Mouse (Mus musculus) forebrain, embryonic 15.5 days (tissue): Measurements from ENCODE around the gene Bglap3. TPM values are rescaled to one million over a fixed set of nuclear protein-coding genes. Genes with fewer than 3 reads are reported as not detected.
"Not testable (repeated sequence)": the region's sequence is repeated elsewhere in the genome, so short reads cannot be mapped to it uniquely, and the experiment has no call there.

Source experiments
- ATAC-seq: fragments of 200-750 bp; cut with Nextera tagmentation; replicated peaks from 2 replicates; pipeline ENCODE4 v1.8.0; 2017; ENCODE audit warnings: mild to moderate bottlenecking, moderate TSS enrichment, moderate library complexity
- H3K27ac ChIP-seq: fragments of 300-500 bp; sonication (generic); replicated peaks from 2 replicates; pipeline ENCODE4 v1.5.1; 2015; ENCODE audit warnings: mild to moderate bottlenecking, inconsistent platforms
- H3K27me3 ChIP-seq: fragments of 300-500 bp; sonication (generic); 2 replicates; pipeline ENCODE4 v1.6.1; 2015; ENCODE audit warnings: inconsistent platforms
- H3K36me3 ChIP-seq: fragments of 300-500 bp; sonication (generic); 2 replicates; pipeline ENCODE4 v1.6.1; 2015; ENCODE audit warnings: mild to moderate bottlenecking, inconsistent platforms
- H3K4me1 ChIP-seq: fragments of 300-500 bp; sonication (generic); 2 replicates; pipeline ENCODE4 v1.6.1; 2015; ENCODE audit warnings: inconsistent platforms
- H3K4me2 ChIP-seq: fragments of 300-500 bp; sonication (generic); replicated peaks from 2 replicates; pipeline ENCODE4 v1.6.1; 2015; ENCODE audit warnings: mild to moderate bottlenecking, inconsistent platforms
- H3K4me3 ChIP-seq: fragments of 300-500 bp; sonication (generic); 2 replicates; pipeline ENCODE4 v1.5.1; 2015; ENCODE audit warnings: mild to moderate bottlenecking, inconsistent platforms
- H3K9ac ChIP-seq: fragments of 300-500 bp; sonication (generic); replicated peaks from 2 replicates; pipeline ENCODE4 v1.6.1; 2015; ENCODE audit warnings: mild to moderate bottlenecking, inconsistent platforms
- H3K9me3 ChIP-seq: fragments of 300-500 bp; sonication (generic); 2 replicates; pipeline ENCODE4 v1.6.1; 2016; ENCODE audit warnings: inconsistent platforms
- WGBS: fragments of 180-500 bp; shearing (Covaris S2); methylation state at CpG from one replicate; pipeline ENCODE4 v1.1.7; 2015; ENCODE audit warnings: mixed read lengths; 5-methylcytosine and 5-hydroxymethylcytosine counted together
- polyA plus RNA-seq: library from polyadenylated mRNA; unstranded; fragments of >200 nt; fragmentation: Nextera tagmentation; extraction: Ambion mirVana; gene quantifications from 2 replicates; pipeline ENCODE4 v1.2.1, GENCODE M21; 2015

The Bglap3 gene
- polyA plus RNA-seq, 1 experiment from 2014 or later = not detected

- Histone ChIP-seq H3K9me3 (no peaks in the 10 kb centered on the region), H3K4me3 (no peak overlapping the region), H3K27ac (no peak overlapping the region), H3K36me3 (no peaks in the 10 kb centered on the region), H3K27me3 (no peaks in the 10 kb centered on the region), H3K4me1 (peaks cover 5% of the 10 kb centered on the region), H3K9ac (no peak overlapping the region), H3K4me2 (no peak overlapping the region)
- 93% methylated on average over 10 of the region's 10 CpGs for WGBS
- no peak for ATAC-seq
Measured at GRCm38 (mm10) chr3:88403522-88404230, 31.1 kb upstream of the Bglap3 start.

- Histone ChIP-seq H3K4me3 (no peak overlapping the region), H3K27me3 (no peaks in the 10 kb centered on the region), H3K9me3 (no peaks in the 10 kb centered on the region), H3K4me2 (no peak overlapping the region), H3K36me3 (no peaks in the 10 kb centered on the region), H3K9ac (no peak overlapping the region), H3K27ac (no peak overlapping the region), H3K4me1 (no peaks in the 10 kb centered on the region)
- ATAC-seq = no peak
- 80% methylated on average over 2 of the region's 2 CpGs for WGBS
Measured at GRCm38 (mm10) chr3:88398666-88399065, 26.1 kb upstream of the Bglap3 start.

- no peaks in the 10 kb centered on the region for H3K27me3 ChIP-seq
- WGBS = 96% methylated on average over 8 of the region's 8 CpGs
- no peak for ATAC-seq
- H3K9ac ChIP-seq = no peak overlapping the region
- H3K27ac ChIP-seq = no peak overlapping the region
- no peaks in the 10 kb centered on the region for H3K36me3 ChIP-seq
- no peak overlapping the region for H3K4me3 ChIP-seq
- H3K4me1 ChIP-seq = no peaks in the 10 kb centered on the region
- no peak overlapping the region for H3K4me2 ChIP-seq
- no peaks in the 10 kb centered on the region for H3K9me3 ChIP-seq
Measured at GRCm38 (mm10) chr3:88395742-88396141, 23.2 kb upstream of the Bglap3 start.

- no peak overlapping the region for H3K4me3 ChIP-seq
Measured at GRCm38 (mm10) chr3:88395288-88395687, 22.7 kb upstream of the Bglap3 start.

GRCm38 (mm10) chr3:88393776-88394375, 21.3 kb upstream of the Bglap3 start:
- H3K27me3 ChIP-seq = no peaks in the 10 kb centered on the region
- H3K4me2 ChIP-seq = no peak overlapping the region
- ATAC-seq = no peak
- no peak overlapping the region for H3K4me3 ChIP-seq
- no peaks in the 10 kb centered on the region for H3K9me3 ChIP-seq
- H3K27ac ChIP-seq = no peak overlapping the region
- no peak overlapping the region for H3K9ac ChIP-seq
- H3K4me1 ChIP-seq = no peaks in the 10 kb centered on the region
- no peaks in the 10 kb centered on the region for H3K36me3 ChIP-seq
- 94% methylated on average over 9 of the region's 9 CpGs for WGBS

More at GRCm38 (mm10) chr3:88395288-88395687, 22.7 kb upstream of the Bglap3 start:
- Histone ChIP-seq H3K4me1 (no peaks in the 10 kb centered on the region), H3K9ac (no peak overlapping the region), H3K27ac (no peak overlapping the region), H3K4me2 (no peak overlapping the region), H3K9me3 (no peaks in the 10 kb centered on the region), H3K27me3 (no peaks in the 10 kb centered on the region), H3K36me3 (no peaks in the 10 kb centered on the region)
- no peak for ATAC-seq
- WGBS = 95% methylated on average over 6 of the region's 6 CpGs

- no peaks in the 10 kb centered on the region for H3K36me3 ChIP-seq
- 77% methylated on average over 5 of the region's 5 CpGs for WGBS
- H3K4me3 ChIP-seq = no peak within 1 kb of the TSS
- H3K27me3 ChIP-seq = no peaks in the 10 kb centered on the region
- H3K4me1 ChIP-seq = peaks cover 7% of the 10 kb centered on the region; the same call in 1 of the 2 replicates
- no peak for ATAC-seq
- H3K27ac ChIP-seq = no peak within 1 kb of the TSS
- no peaks in the 10 kb centered on the region for H3K9me3 ChIP-seq
- H3K4me2 ChIP-seq = no peak within 1 kb of the TSS
- H3K9ac ChIP-seq = no peak within 1 kb of the TSS
Measured at GRCm38 (mm10) chr3:88384364-88384763, 11.8 kb upstream of the Bglap3 start, which contains the start of gene Bglap. Gene Bglap (minus strand): TSS chr3:88384464.

- WGBS = 26% methylated on average over 3 of the region's 7 CpGs
- H3K4me2 ChIP-seq, H3K9me3 ChIP-seq, H3K27me3 ChIP-seq, H3K4me3 ChIP-seq, H3K4me1 ChIP-seq, H3K36me3 ChIP-seq, H3K9ac ChIP-seq: not testable (repeated sequence)
- H3K27ac ChIP-seq = 0 out of 2 replicates have a peak overlapping the region, but pooled peaks have one; percentile 84
- ATAC-seq = peak; percentile 30; the same call in 1 of the 2 replicates
Measured at GRCm38 (mm10) chr3:88382383-88382782, 9.8 kb upstream of the Bglap3 start.

GRCm38 (mm10) chr3:88381389-88382315, 9.1 kb upstream of the Bglap3 start:
- peak overlapping the region; percentile 84 for H3K27ac ChIP-seq
- WGBS = 4% methylated on average over 22 of the region's 22 CpGs
- not testable (repeated sequence) for H3K4me1 ChIP-seq, H3K9me3 ChIP-seq, H3K36me3 ChIP-seq, H3K27me3 ChIP-seq
- H3K4me3 ChIP-seq = peak overlapping the region; percentile 29
- H3K9ac ChIP-seq = peak overlapping the region; percentile 47
- peak; percentile 91 for ATAC-seq
- H3K4me2 ChIP-seq = peak overlapping the region; percentile 41

GRCm38 (mm10) chr3:88378599-88378998, 6.1 kb upstream of the Bglap3 start, which contains the start of gene Bglap2:
Gene Bglap2 (minus strand): TSS chr3:88378699.
- not testable (repeated sequence) for H3K4me1 ChIP-seq, ATAC-seq, H3K27me3 ChIP-seq, H3K36me3 ChIP-seq, H3K9me3 ChIP-seq, H3K27ac ChIP-seq, H3K9ac ChIP-seq, H3K4me2 ChIP-seq, H3K4me3 ChIP-seq
- whole genome bisulfite sequencing = 83% methylated on average over 5 of the region's 5 CpGs

- WGBS = 23% methylated on average over 7 of the region's 7 CpGs
- 0 out of 2 replicates have a peak, but pooled peaks have one; percentile 29 for ATAC-seq
Measured at GRCm38 (mm10) chr3:88376644-88377043, 4.1 kb upstream of the Bglap3 start.

GRCm38 (mm10) chr3:88375750-88376626, 3.4 kb upstream of the Bglap3 start:
- H3K36me3 ChIP-seq, H3K4me1 ChIP-seq, H3K9me3 ChIP-seq, H3K27me3 ChIP-seq: not testable (repeated sequence)
- Histone ChIP-seq H3K27ac (peak overlapping the region; percentile 80), H3K4me3 (peak overlapping the region; percentile 9; the same call in 1 of the 2 replicates), H3K4me2 (peak overlapping the region; percentile 18), H3K9ac (peak overlapping the region; percentile 5; the same call in 1 of the 2 replicates)
- ATAC-seq = peak; percentile 94
- 9% methylated on average over 19 of the region's 19 CpGs for WGBS

More at GRCm38 (mm10) chr3:88376644-88377043, 4.1 kb upstream of the Bglap3 start:
- H3K4me1 ChIP-seq, H3K9ac ChIP-seq, H3K9me3 ChIP-seq, H3K36me3 ChIP-seq, H3K4me3 ChIP-seq, H3K27me3 ChIP-seq: not testable (repeated sequence)
- Histone ChIP-seq H3K27ac (peak overlapping the region; percentile 80), H3K4me2 (peak overlapping the region; percentile 18; the same call in 1 of the 2 replicates)
